In genomic region chrX:133688156-133688555, GRCm38 (mm10) we compare ENCODE assay signal across 8 mouse cellular contexts. TPM values are rescaled to one million over a fixed set of nuclear protein-coding genes. Genes with fewer than 3 reads are reported as not detected.
DNase-seq lines count a peak whose midpoint lies in the region; ATAC-seq and TF ChIP-seq lines count a peak whose summit lies in the region.

No protein-coding gene starts in this region.

- 37% methylated on average over 30 of the region's 31 CpGs for WGBS in hindbrain, postnatal 0 days
- WGBS in midbrain, postnatal 0 days: 16% methylated on average over 27 of the region's 31 CpGs

- no peaks in the 10 kb centered on the region for H3K36me3 ChIP-seq in E14TG2a.4 (ENCODE audit: insufficient read depth, low read length)
- H3K36me3 ChIP-seq in hindbrain, postnatal 0 days (ENCODE audit: insufficient read depth, low read length): no peaks in the 10 kb centered on the region
- no peaks in the 10 kb centered on the region for H3K36me3 ChIP-seq in midbrain, postnatal 0 days (ENCODE audit: insufficient read depth, low read length)

- TF ChIP-seq CTCF in E14TG2a.4 (conservative IDR thresholded peaks at IDR 0.05; ENCODE audit: low read length): no peak
- no peak for TF ChIP-seq CTCF in embryonic fibroblast, embryonic 13.5 days (IDR thresholded peaks at IDR 0.05; ENCODE audit: borderline replicate concordance, insufficient read depth, low read length)
- TF ChIP-seq CTCF in hindbrain, postnatal 0 days (IDR thresholded peaks at IDR 0.05; ENCODE audit: low read depth): no peak
- no peak for TF ChIP-seq CTCF in midbrain, postnatal 0 days (IDR thresholded peaks at IDR 0.05)

- TF ChIP-seq POLR2A in embryonic fibroblast, embryonic 13.5 days (IDR thresholded peaks at IDR 0.05; ENCODE audit: low read depth, low read length): no peak

- intact Hi-C loops in gastrocnemius, postnatal 36 days (cut with DNase I): no loop called here
- intact Hi-C loops in left cerebral cortex, postnatal 25 days (cut with DNase I): no loop called here

- peaks cover 54% of the 10 kb centered on the region for H3K27me3 ChIP-seq in E14TG2a.4 (ENCODE audit: insufficient read depth, low read length)
- no peaks in the 10 kb centered on the region for H3K27me3 ChIP-seq in hindbrain, postnatal 0 days (ENCODE audit: insufficient read depth, low read length)
- no peaks in the 10 kb centered on the region for H3K27me3 ChIP-seq in midbrain, postnatal 0 days (ENCODE audit: insufficient read depth, low read length)

- peak; percentile 19 for DNase-seq in gastrocnemius, postnatal 10 days
- no peak for DNase-seq in gastrocnemius, postnatal 36 days
- peak; percentile 8 for DNase-seq in hindbrain, postnatal 0 days (ENCODE audit: low spot score)
- DNase-seq in midbrain, postnatal 0 days (ENCODE audit: low spot score): peak; percentile 9
- no peak for DNase-seq in left cerebral cortex, postnatal 25 days (ENCODE audit: low spot score in 2 of 2)

- peak overlapping the region; percentile 49 for H3K9ac ChIP-seq in hindbrain, postnatal 0 days (replicated peaks; ENCODE audit: low read length)
- H3K9ac ChIP-seq in midbrain, postnatal 0 days (replicated peaks; ENCODE audit: low read length, poor library complexity, severe bottlenecking): peak overlapping the region; percentile 56

- peak overlapping the region; percentile 81 for H3K4me3 ChIP-seq in E14TG2a.4 (replicated peaks; ENCODE audit: low read length)
- H3K4me3 ChIP-seq in embryonic fibroblast, embryonic 13.5 days (ENCODE audit: insufficient read depth, low read length): peak overlapping the region; percentile 80
- H3K4me3 ChIP-seq in hindbrain, postnatal 0 days (ENCODE audit: low read length): peak overlapping the region; percentile 53
- H3K4me3 ChIP-seq in midbrain, postnatal 0 days (ENCODE audit: low read depth, low read length): peak overlapping the region; percentile 59

- 0 out of 2 replicates have a peak, but pooled peaks cover 5% of the 10 kb centered on the region for H3K4me1 ChIP-seq in E14TG2a.4 (replicated peaks; ENCODE audit: low read depth, low read length)
- no peaks in the 10 kb centered on the region; the same call in 1 of the 2 replicates for H3K4me1 ChIP-seq in embryonic fibroblast, embryonic 13.5 days (ENCODE audit: control insufficient read depth, insufficient read depth, low read length)
- no peaks in the 10 kb centered on the region for H3K4me1 ChIP-seq in hindbrain, postnatal 0 days (ENCODE audit: insufficient read depth, low read length)
- no peaks in the 10 kb centered on the region for H3K4me1 ChIP-seq in midbrain, postnatal 0 days (ENCODE audit: insufficient read depth, low read length)

- ATAC-seq in hindbrain, postnatal 0 days: no peak
- no peak; the same call in 1 of the 2 replicates for ATAC-seq in midbrain, postnatal 0 days (ENCODE audit: low FRiP score)
- no peak for ATAC-seq in inflammation-experienced regulatory T-cells, adult 6 months

- no peaks in the 10 kb centered on the region for H3K9me3 ChIP-seq in E14TG2a.4 (ENCODE audit: low read length)
- H3K9me3 ChIP-seq in hindbrain, postnatal 0 days (ENCODE audit: low read length): no peaks in the 10 kb centered on the region
- no peaks in the 10 kb centered on the region for H3K9me3 ChIP-seq in midbrain, postnatal 0 days (ENCODE audit: low read length)

- H3K27ac ChIP-seq in embryonic fibroblast, embryonic 13.5 days (ENCODE audit: insufficient read depth, low read length): peak overlapping the region; percentile 95
- H3K27ac ChIP-seq in hindbrain, postnatal 0 days: peak overlapping the region; percentile 69
- H3K27ac ChIP-seq in midbrain, postnatal 0 days (ENCODE audit: low read depth, low read length): peak overlapping the region; percentile 78

- peak overlapping the region; percentile 70 for H3K4me2 ChIP-seq in hindbrain, postnatal 0 days (ENCODE audit: low read depth, low read length)
- H3K4me2 ChIP-seq in midbrain, postnatal 0 days (ENCODE audit: low read depth, low read length, poor library complexity, severe bottlenecking): peak overlapping the region; percentile 84

RNA-seq across cellular contexts. Expression of gene Pcdh19, which starts 0.6 kb away (rescaled TPM):
- 10 to 100 TPM in 1 of 2 experiments, 1 to 10 TPM in 1; 8.6 to 10.6 TPM for total RNA-seq in gastrocnemius, postnatal 10 days (2021)
- 1 to 10 TPM; 2.8 to 3.5 TPM for total RNA-seq in gastrocnemius, postnatal 36 days (2021)
- 83.9 and 84.5 TPM in 2 replicates for polyA plus RNA-seq in embryonic fibroblast, embryonic 13.5 days (2011; ENCODE audit: insufficient read length, low read depth, missing spikeins)
- total RNA-seq in hindbrain, postnatal 0 days (2014; rRNA removed): 41.4 and 47.9 TPM in 2 replicates
- polyA plus RNA-seq in hindbrain, postnatal 0 days (2015; fragmentation: Nextera tagmentation; extraction: Ambion mirVana): 19.7 and 20.9 TPM in 2 replicates
- total RNA-seq in midbrain, postnatal 0 days (2014; rRNA removed): 74.5 and 92.6 TPM in 2 replicates
- polyA plus RNA-seq in midbrain, postnatal 0 days (2015; fragmentation: Nextera tagmentation; extraction: Ambion mirVana): 30.4 and 36.7 TPM in 2 replicates
- not detected for polyA plus RNA-seq in inflammation-experienced regulatory T-cells, adult 6 months (2017; shearing (Covaris generic))
- 10 to 100 TPM; 38.8 to 45.7 TPM for total RNA-seq in left cerebral cortex, postnatal 25 days (2021)

Comparison
In these comparisons a context has a peak if more than half of its experiments do, and no peak if none do; other contexts are left out.
1. DNase-seq: peak in gastrocnemius, postnatal 10 days (single experiment), hindbrain, postnatal 0 days (single experiment) and midbrain, postnatal 0 days (single experiment); none in gastrocnemius, postnatal 36 days (0 of 2) and left cerebral cortex, postnatal 25 days (0 of 2).
2. Peak in every context shown above with its lines, with median percentiles within 50 percentile points of each other: H3K4me3 ChIP-seq and H3K27ac ChIP-seq.